Mouse (Mus musculus) lung, embryonic 16.5 days (tissue): Measurements from ENCODE around the gene Zfp976. TPM values are rescaled to one million over a fixed set of nuclear protein-coding genes. Genes with fewer than 3 reads are reported as not detected.
"Not testable (repeated sequence)": the region's sequence is repeated elsewhere in the genome, so short reads cannot be mapped to it uniquely, and the experiment has no call there.

Experiments used
- ATAC-seq: fragments of 200-750 bp; cut with Nextera tagmentation; 2 replicates; pipeline ENCODE4 v1.8.0; 2017; ENCODE audit warnings: low read depth, mild to moderate bottlenecking, moderate library complexity
- H3K27ac ChIP-seq: fragments of 300-500 bp; sonication (generic); 2 replicates; pipeline ENCODE4 v1.5.1; 2014; ENCODE audit warnings: mild to moderate bottlenecking, control low read depth, low read length
- H3K27me3 ChIP-seq: fragments of 300-500 bp; sonication (generic); 2 replicates; pipeline ENCODE4 v1.6.1; 2014; ENCODE audit warnings: low read depth, low read length, mixed read lengths; ENCODE audit not compliant: control insufficient read depth, insufficient read depth
- H3K36me3 ChIP-seq: fragments of 300-500 bp; sonication (generic); 2 replicates; pipeline ENCODE4 v1.6.1; 2014; ENCODE audit warnings: low read length; ENCODE audit not compliant: control insufficient read depth, insufficient read depth
- H3K4me1 ChIP-seq: fragments of 300-500 bp; sonication (generic); replicated peaks from 2 replicates; pipeline ENCODE4 v1.6.1; 2014; ENCODE audit warnings: low read length, mixed read lengths; ENCODE audit not compliant: control insufficient read depth, insufficient read depth
- H3K4me2 ChIP-seq: fragments of 300-500 bp; sonication (generic); 2 replicates; pipeline ENCODE4 v1.6.1; 2014; ENCODE audit warnings: low read depth, low read length, control low read depth
- H3K4me3 ChIP-seq: fragments of 300-500 bp; sonication (generic); 2 replicates; pipeline ENCODE4 v1.5.1; 2014; ENCODE audit warnings: mild to moderate bottlenecking, low read length, control low read depth
- H3K9ac ChIP-seq: fragments of 300-500 bp; sonication (generic); 2 replicates; pipeline ENCODE4 v1.6.1; 2014; ENCODE audit warnings: low read length, control low read depth
- H3K9me3 ChIP-seq: fragments of 300-500 bp; sonication (generic); 2 replicates; pipeline ENCODE4 v1.6.1; 2016; ENCODE audit warnings: low read length; ENCODE audit not compliant: control insufficient read depth
- WGBS: fragments of 180-500 bp; shearing (Covaris S2); extraction: QIAGEN DNeasy Blood & Tissue Kit; methylation state at CpG from one replicate; pipeline ENCODE4 v1.1.7; 2014; 5-methylcytosine and 5-hydroxymethylcytosine counted together
- microRNA-seq: library from miRNA; unstranded; fragments of <30 nt; microRNA quantifications from one replicate; pipeline ENCODE4, GENCODE M21; 2016
- polyA plus RNA-seq: library from polyadenylated mRNA; unstranded; fragments of >200 nt; fragmentation: Nextera tagmentation; extraction: Ambion mirVana; gene quantifications from 2 replicates; pipeline ENCODE4 v1.2.1, GENCODE M21; 2015

Zfp976 gene
- polyA plus RNA-seq, 1 experiment from 2014 or later: 4.9 TPM

DNA sequence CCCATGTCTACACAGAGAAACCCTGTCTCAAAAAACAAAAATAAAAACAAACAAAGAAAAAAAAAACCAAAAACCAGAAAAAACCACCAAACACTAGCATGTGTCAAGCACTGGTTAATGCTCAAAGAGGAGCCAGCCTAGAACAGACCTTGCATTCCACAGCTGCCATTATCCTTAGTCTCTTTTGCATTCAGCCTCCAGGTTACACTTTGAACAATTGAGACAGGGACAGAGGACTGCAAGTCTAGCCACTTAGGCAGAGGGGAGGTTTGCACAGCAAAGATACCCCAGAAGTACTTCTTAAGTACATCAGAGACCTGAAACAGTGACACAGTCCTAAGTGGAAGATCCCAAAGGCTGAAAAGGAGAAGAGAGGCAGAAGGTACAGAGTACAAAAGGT, 51.1 kb downstream of the Zfp976 start:
- H3K4me1 ChIP-seq, H3K4me2 ChIP-seq, H3K27me3 ChIP-seq, H3K9ac ChIP-seq, ATAC-seq, H3K36me3 ChIP-seq, H3K27ac ChIP-seq, H3K9me3 ChIP-seq, H3K4me3 ChIP-seq: not testable (repeated sequence)

DNA sequence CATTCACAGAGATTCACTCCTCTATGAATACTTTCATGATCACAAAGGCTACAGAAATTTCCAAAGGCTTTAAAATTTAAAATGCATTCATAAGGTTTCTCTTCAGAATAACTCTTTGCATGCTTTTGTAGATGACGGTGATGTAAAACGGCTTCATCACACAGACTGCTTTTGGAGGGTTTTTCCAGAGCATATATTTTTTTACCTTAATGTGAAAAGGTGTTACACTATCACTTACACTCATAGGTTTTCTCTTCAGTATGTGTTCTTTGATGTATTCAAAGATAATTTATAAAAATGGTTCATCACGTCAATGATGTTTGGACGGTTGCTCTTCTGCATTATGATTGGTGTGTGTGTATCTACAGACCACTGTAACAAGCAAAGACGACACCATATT, 63.9 kb downstream of the Zfp976 start, which contains the start of gene Gm21028:
TSS of gene Gm21028 (minus strand) at position 101 of the 400 bp plus-strand sequence.
- no peaks in the 10 kb centered on the region for H3K27me3 ChIP-seq
- no peaks in the 10 kb centered on the region for H3K4me1 ChIP-seq
- no peak within 1 kb of the TSS for H3K9ac ChIP-seq
- peaks cover 19% of the 10 kb centered on the region for H3K9me3 ChIP-seq
- H3K4me2 ChIP-seq: no peak within 1 kb of the TSS
- WGBS: 93% methylated on average over 5 of the region's 5 CpGs
- H3K27ac ChIP-seq: no peak within 1 kb of the TSS
- H3K4me3 ChIP-seq: no peak within 1 kb of the TSS
- no peaks in the 10 kb centered on the region; the same call in 1 of the 2 replicates for H3K36me3 ChIP-seq
- ATAC-seq: no peak

Small RNA genes within 50 kb of the gene (microRNA-seq; reads per million reads assigned to microRNA genes)
- not detected for gene Gm24938

Other genes with a start within 250 kb of the Zfp976 start
- not detected in 2 replicates for gene 4933421I07Rik, start 194.5 kb downstream of the Zfp976 start, polyA plus RNA-seq
- 7.5 and 9.7 TPM in 2 replicates for gene Zfp141, start 136.8 kb downstream of the Zfp976 start, polyA plus RNA-seq
- not detected in 2 replicates for gene Gm21028, start 64.0 kb downstream of the Zfp976 start, polyA plus RNA-seq
- gene Zfp977, start 50.0 kb downstream of the Zfp976 start, polyA plus RNA-seq: 2.2 and 2.6 TPM in 2 replicates
- 9.8 and 10.2 TPM in 2 replicates for gene Zfp975, start 50.2 kb upstream of the Zfp976 start, polyA plus RNA-seq
- 0.04 TPM in 1 of 2 replicates, not detected in the other for gene Gm17067, start 84.4 kb upstream of the Zfp976 start, polyA plus RNA-seq
- not detected in 2 replicates for gene Vmn2r62, start 150.9 kb upstream of the Zfp976 start, polyA plus RNA-seq
- gene Gm2381, start 224.6 kb upstream of the Zfp976 start, polyA plus RNA-seq: not detected in 2 replicates